Mouse (Mus musculus): ENCODE measurements around the gene Dennd2a.

Gene Dennd2a

DNA sequence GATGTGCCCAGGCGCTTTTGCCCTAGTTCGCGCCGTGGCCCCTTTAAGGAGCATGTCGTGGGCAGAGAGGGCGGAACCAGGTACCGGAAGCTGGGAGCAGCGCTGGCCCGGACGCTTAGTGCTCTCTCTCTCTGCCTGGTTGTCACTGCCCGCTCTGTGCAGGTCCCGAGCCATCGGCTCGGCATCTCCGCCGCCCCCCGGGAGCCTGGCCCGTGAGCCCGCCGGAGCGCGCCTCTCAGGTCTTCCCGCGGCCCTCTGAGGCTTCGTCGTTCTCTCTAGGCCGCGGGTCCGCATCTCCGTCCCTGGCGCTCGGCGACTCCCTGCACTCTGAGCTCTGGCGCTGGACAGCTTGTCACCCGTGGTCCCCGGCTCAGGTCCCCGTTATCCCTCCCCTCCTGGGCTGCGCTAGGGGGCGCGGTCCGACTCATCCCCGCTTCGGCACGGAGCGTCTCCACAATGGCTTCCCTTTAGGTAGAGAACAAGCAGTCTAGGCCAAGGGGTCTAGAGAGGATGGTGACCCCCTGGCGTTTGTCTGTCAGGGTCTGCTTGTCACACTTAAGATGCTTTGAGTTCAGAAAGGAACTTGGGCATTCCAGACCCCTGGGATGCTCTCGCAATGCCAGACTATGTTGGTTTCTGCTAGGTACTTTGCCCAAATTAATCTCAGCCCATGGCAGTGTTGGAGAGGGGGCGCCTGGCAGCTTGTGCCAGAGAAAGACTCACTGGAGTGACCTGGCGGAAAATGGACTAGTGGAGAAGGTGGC lies 16.3 kb upstream of the Dennd2a start, which contains the start of gene Adck2:
TSS of gene Adck2 (plus strand) at position 83 of the 764 bp plus-strand sequence.
- no peak for TF ChIP-seq GATA4 (IDR thresholded peaks at IDR 0.05; ENCODE audit: insufficient replicate concordance, low read length)

DNA sequence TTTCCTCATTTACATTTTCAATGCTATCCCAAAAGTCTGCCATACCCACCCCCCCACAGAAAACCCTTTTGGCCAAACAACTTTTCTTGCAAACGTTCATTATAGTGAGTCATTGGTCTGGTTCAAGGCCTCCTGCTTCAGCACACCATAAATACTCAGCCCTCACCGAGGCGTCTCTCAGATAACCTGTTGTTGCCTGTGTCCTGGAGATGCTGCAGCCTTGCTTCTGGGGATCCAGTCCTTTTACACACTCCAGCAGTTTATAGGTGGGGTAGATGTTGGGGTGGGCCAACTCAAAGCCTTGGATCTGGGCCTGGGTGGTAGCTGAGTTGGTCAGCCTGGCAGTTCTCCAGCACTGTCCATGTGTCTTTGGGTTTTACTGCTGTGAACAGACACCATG lies 12.8 kb upstream of the Dennd2a start:
- no peak for TF ChIP-seq GATA4 (IDR thresholded peaks at IDR 0.05; ENCODE audit: insufficient replicate concordance, low read length)

DNA sequence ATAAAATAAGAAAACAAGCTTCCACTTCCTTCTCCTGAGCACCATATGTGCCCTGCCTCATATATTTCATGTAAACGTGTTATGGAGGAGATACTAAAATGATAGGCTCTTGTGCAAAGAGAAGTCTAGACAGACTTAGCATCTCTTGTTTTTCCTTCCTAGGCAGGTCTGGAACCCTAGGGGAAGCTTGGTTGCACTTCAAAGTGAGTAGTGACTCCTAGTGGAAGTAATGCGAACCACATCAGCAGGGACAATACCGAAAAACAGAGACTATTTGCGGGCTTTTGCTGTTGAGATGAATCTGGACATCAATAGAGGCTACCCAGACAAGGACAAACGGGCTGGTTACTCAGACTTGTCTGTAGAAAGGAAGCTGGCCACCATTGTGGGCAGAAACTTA lies 9.9 kb upstream of the Dennd2a start:
- no peak for TF ChIP-seq GATA4 (IDR thresholded peaks at IDR 0.05; ENCODE audit: insufficient replicate concordance, low read length)

DNA sequence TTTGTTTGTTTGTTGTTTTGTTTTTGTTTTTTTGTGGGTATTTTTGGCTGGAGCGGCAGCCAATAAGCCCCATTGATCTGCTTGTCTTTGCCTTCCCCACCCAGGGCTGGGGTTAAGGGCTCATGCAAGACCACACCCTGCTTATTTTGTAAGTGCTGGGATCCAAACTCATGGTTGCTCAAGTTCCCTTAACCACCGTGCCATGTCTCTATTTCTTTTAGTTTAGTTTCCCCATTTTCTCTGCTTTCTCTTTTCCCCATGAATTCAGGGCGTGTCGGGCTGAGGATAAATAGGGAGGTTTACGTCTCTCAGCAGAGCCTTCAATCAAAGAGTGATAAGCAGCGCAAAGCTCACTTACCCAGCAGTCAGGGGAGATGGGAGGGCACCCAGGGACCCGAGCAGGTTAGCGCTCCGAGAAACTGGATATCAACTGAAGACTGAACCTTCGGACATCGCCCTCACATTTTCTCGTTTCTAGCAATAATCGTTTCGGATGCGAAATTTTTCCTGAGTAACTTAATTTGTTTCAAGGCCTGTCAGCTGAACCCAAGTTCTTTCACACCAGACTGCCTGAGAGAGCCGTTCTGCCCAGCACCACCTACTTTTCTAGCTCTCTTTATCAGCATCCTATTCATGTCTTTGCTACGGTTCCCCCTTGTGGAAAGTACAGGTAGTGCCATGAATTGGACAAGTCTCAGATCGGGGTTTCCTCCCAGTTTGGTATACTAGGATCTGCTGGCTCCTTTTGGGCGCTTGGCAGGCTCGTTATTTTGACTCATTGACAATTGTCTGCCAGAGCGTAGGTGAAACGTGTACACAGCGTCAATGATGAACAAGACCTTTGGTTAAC lies 4.7 kb upstream of the Dennd2a start:
- peak; percentile 67; the same call in 1 of the 2 replicates for TF ChIP-seq GATA4 (IDR thresholded peaks at IDR 0.05; ENCODE audit: insufficient replicate concordance, low read length)

DNA sequence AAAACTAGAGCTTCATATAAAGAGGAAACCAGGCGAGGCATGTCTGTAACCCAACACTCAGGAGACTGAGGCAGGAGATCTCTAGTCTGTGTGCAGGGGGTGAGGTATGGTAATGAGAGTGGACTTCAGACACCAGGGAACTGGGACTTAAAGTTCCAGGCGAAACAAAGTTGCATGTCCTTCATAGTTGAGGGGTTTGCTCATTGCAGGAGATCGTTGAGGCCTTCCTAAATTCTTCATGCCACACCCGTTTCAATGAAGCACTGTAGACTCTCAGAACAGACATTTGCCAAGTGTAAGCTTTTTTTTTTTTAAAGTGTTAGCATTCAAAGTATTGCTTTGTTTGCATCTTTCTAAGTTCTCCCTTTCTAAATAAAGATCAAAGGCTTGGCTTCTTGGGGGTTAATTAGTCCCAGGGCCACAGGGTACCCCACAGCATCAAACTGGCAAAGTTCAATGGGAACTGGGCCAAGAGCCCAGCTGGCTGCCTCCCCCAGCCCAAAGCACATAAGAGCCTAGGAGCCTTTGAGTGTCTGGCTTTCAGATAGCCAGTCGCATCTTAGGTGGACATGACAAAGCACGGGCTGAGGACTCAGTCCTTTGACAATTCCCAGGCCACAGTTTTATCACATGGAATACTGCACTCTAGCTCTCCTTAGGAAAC lies 1.7 kb upstream of the Dennd2a start:
- TF ChIP-seq GATA4 (IDR thresholded peaks at IDR 0.05; ENCODE audit: insufficient replicate concordance, low read length): no peak

DNA sequence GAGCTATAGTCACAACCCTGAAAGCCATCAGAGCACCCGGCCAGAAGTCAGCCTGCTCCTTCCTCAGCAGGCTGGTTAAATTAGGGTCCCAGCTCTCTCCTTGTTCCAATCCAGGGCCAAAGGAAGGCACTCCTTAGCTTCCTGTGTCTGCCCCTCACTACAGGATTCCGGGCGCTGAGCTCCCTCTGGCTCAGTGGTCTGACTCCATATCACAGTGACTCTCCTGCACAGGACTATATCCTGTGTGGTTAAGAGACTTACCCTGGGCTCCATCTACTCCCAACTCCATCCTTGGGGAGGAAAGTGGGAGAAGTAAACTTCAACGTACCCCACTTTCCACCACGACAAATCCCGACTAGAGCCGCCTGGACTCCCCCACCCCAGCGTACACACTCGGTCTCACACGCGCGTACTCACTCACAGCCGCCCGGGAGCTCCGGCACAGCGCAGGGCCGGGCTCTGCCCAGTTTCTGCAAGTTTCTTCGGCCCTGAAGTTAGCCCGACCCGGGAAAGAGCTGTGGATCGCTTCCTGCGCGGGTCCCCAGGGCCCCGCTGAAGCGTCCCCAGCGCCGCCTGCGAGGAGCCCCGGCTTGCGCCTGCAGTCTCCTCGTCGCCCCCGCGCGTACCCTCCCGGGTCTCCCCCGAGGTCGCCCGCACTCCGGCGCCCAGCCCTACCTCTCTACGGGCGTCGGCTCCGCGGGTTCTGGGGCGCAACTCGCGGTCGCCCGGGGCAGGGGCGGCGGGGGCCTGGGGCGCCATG lies 587 bp downstream of the Dennd2a start:
- TF ChIP-seq GATA4 (IDR thresholded peaks at IDR 0.05; ENCODE audit: insufficient replicate concordance, low read length): no peak

DNA sequence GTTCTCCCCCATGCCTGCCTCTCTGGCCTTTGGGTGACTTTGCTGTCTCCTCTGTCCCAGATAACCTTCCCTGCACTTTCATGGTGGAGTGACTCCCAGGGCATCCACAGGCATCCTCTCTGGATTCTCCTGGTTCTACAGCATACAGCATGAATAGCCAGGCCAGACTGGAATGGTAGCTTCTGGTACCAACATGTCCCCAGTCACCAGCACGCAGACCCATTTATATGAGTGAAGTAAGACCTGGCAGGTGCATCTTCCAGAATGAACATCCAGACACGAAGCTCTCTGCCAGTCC lies 2.1 kb downstream of the Dennd2a start:
- TF ChIP-seq GATA4 (IDR thresholded peaks at IDR 0.05; ENCODE audit: insufficient replicate concordance, low read length): peak; percentile 62; the same call in 1 of the 2 replicates

DNA sequence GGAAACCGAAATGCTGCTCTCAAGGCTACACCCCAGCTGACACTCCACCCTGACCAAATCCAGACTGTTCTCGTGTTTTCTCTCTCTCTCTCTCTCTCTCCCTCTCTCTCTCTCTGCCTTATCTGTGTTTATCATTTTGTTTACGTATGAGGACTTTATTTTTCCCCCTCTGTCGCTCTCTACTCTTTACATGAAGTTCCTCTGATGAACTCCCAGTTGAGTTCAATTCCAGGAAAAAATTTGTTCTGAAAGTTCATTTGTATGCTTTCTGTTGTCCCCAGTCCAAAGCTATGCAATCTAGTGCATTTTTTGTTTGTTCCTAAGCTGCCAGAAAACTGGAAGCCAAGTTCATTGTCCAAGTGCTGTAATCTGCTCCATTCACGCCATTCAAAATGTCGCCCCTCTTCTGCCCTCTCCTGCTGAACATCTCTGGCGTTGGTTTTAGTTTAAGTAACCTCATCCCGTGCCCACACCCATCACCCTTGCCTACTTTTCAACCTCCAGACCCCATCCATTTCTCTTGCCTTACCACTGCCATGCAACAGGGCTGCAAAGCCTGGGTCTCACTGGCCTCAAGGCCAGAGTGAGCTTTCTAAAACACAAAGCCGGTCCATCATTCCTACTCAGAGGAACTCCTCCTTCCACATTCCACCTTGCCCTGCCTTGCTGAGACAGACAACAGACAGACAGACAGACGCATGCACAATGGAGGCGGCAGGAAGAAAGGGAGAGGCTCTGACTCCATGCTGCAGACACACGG lies 2.6 kb downstream of the Dennd2a start:
- TF ChIP-seq GATA4 (IDR thresholded peaks at IDR 0.05; ENCODE audit: insufficient replicate concordance, low read length): peak; percentile 55; the same call in 1 of the 2 replicates

DNA sequence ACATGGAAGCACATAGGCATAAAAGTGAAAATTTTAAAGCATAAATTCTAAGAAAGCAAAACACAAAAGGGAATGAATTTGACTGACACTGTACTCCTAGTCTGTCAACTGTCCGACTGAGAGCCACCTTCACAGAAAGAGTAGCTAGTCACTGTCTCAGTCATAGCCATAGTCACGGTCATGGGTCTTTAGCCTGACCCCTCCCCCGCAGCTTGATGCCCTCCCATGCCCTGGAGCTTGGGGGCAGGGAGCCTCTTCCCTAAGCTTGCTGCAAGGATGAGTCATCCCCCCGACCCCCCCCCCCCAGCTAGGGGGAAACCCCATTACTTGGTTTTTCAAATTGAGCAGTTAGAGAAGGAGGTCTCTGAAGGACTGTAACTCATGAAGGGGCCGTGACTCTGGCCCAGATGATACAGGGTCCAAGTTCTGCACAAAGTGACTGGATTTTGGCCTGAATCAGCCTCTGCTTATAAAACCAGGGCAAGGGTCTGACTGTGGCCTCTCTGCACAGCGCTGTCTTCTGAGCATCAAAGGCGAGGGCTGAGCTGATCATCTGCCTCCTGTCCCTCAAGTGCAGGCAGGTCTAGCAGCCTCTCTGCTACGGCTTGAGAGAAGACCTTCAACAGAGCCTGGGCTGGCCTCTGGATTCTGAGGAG lies 5.6 kb downstream of the Dennd2a start:
- TF ChIP-seq GATA4 (IDR thresholded peaks at IDR 0.05; ENCODE audit: insufficient replicate concordance, low read length): no peak

DNA sequence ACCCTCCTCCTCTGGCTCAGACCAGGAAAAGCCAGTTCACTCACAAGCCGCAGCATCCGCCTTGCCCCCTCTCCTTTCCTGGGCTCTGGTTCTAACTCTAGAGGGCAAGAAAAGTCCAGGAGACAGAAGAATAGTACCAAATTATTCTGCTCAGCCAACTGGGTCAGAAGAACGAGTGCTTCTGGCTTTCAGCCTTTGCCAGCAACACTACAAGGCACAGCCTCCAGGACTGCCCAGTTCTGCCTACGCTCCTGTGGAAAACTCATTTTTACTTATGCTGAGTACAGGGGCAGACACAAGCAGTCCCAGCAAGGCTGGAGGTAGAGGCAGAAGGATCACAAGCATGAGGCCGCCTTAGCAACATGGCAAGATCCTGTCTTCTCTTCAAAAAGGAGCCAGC lies 9.6 kb downstream of the Dennd2a start:
- no peak for TF ChIP-seq GATA4 (IDR thresholded peaks at IDR 0.05; ENCODE audit: insufficient replicate concordance, low read length)

DNA sequence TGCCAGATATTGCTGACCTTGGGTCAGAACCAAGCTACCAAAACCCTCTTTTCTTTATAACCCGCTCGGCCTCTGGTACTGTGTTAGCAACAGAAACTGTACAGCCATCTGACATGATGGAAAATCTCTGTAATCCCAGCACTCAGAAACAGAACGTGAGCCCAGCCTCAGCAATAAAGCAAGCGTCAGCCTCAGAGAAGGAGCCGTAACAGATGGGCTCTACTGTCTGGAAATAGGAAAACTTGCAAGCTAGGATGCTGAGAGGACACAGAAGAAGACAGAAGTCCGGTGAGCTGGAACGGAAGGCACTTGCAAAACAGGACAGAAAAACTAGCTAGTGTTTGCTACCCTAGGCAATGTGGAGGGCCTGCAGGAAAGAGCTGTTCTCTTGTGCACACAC lies 12.2 kb downstream of the Dennd2a start:
- no peak for TF ChIP-seq GATA4 (IDR thresholded peaks at IDR 0.05; ENCODE audit: insufficient replicate concordance, low read length)

DNA sequence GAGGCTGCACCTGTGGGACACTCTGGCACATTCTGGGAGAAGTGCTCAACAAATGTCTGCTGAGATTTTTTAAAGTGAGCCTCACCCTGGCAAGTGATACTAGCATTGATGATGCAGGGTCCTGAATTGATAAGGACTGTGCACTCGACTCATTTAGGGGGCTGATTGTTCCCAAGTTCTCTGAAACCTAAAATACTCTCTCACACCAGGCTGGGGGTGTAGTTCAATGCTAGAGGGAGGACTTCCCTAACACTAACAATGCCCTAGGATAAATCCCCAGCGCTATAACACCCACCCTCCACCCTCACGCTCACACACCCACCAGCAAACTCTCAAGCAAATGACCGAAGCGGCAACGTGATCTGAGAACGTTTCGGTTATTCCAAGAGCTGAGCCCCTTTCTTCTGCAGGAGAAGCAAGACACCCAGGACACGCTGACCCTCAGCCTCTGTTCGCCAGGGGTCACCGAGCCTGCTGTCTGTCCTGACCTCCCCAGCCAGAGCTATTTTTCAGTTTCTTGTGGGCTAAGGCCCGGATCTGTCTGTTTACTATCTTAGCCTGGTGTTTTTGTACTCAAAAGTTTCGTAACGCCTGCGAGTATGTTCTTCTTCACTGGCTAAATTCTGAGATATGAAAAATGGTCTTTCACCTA lies 13.8 kb downstream of the Dennd2a start:
- TF ChIP-seq GATA4 (IDR thresholded peaks at IDR 0.05; ENCODE audit: insufficient replicate concordance, low read length): no peak; the same call in 1 of the 2 replicates

All from liver, adult (tissue).